Mouse (Mus musculus) midbrain, postnatal 0 days (tissue): Measurements from ENCODE around the gene Gpr33. TPM values are rescaled to one million over a fixed set of nuclear protein-coding genes. Genes with fewer than 3 reads are reported as not detected.

Source experiments
- ATAC-seq: fragments of 200-750 bp; cut with Nextera tagmentation; 2 replicates; pipeline ENCODE4 v1.8.0; 2017; ENCODE audit warnings: moderate number of reproducible peaks, mild to moderate bottlenecking, moderate TSS enrichment, moderate library complexity; ENCODE audit not compliant: low FRiP score
- DNase-seq: peaks from one replicate; pipeline ENCODE4 v3.0.0-alpha.2; 2015; ENCODE audit warnings: low spot score
- H3K27ac ChIP-seq: fragments of 300-500 bp; sonication (generic); 2 replicates; pipeline ENCODE4 v1.5.1; 2014; ENCODE audit warnings: low read depth, mild to moderate bottlenecking, low read length, mixed read lengths
- H3K27me3 ChIP-seq: fragments of 300-500 bp; sonication (generic); 2 replicates; pipeline ENCODE4 v1.6.1; 2014; ENCODE audit warnings: low read length, control low read depth, mixed read lengths; ENCODE audit not compliant: insufficient read depth
- H3K36me3 ChIP-seq: fragments of 300-500 bp; sonication (generic); 2 replicates; pipeline ENCODE4 v1.6.1; 2014; ENCODE audit warnings: low read length, control low read depth, mixed read lengths; ENCODE audit not compliant: insufficient read depth
- H3K4me1 ChIP-seq: fragments of 300-500 bp; sonication (generic); 2 replicates; pipeline ENCODE4 v1.6.1; 2014; ENCODE audit warnings: mild to moderate bottlenecking, control low read depth, antibody characterized with exemption, low read length, mixed read lengths; ENCODE audit not compliant: insufficient read depth
- H3K4me2 ChIP-seq: fragments of 300-500 bp; sonication (generic); 2 replicates; pipeline ENCODE4 v1.6.1; 2014; ENCODE audit warnings: low read depth, mild to moderate bottlenecking, low read length, mixed read lengths; ENCODE audit not compliant: poor library complexity, severe bottlenecking
- H3K4me3 ChIP-seq: fragments of 300-500 bp; sonication (generic); 2 replicates; pipeline ENCODE4 v1.5.1; 2014; ENCODE audit warnings: low read depth, mild to moderate bottlenecking, low read length, moderate library complexity
- H3K9ac ChIP-seq: fragments of 300-500 bp; sonication (generic); replicated peaks from 2 replicates; pipeline ENCODE4 v1.6.1; 2014; ENCODE audit warnings: mild to moderate bottlenecking, low read length, moderate library complexity, mixed read lengths; ENCODE audit not compliant: poor library complexity, severe bottlenecking
- H3K9me3 ChIP-seq: fragments of 300-500 bp; sonication (generic); 2 replicates; pipeline ENCODE4 v1.6.1; 2016; ENCODE audit warnings: low read length, control low read depth
- CTCF ChIP-seq: IDR thresholded peaks from 2 replicates; pipeline ENCODE4 v1.5.1; 2016; ENCODE audit warnings: antibody characterized with exemption, mild to moderate bottlenecking
- WGBS: fragments of 180-500 bp; shearing (Covaris S2); extraction: QIAGEN DNeasy Blood & Tissue Kit; methylation state at CpG from one replicate; pipeline ENCODE4 v1.1.7; 2014; 5-methylcytosine and 5-hydroxymethylcytosine counted together
- polyA plus RNA-seq: library from polyadenylated mRNA; unstranded; fragments of >200 nt; fragmentation: Nextera tagmentation; extraction: Ambion mirVana; gene quantifications from 2 replicates; pipeline ENCODE4 v1.2.1, GENCODE M21; 2015
- total RNA-seq: library from RNA; depleted of rRNA; stranded (reverse); fragments of >200 nt; gene quantifications from 2 replicates; pipeline ENCODE4 v1.2.3, GENCODE M21; 2014; rRNA removed

Gpr33 gene
- total and polyA plus RNA-seq, 2 experiments from 2014 or later = not detected

- H3K4me2 ChIP-seq = no peak overlapping the region
- DNase-seq = no peak
- no peak overlapping the region for H3K4me3 ChIP-seq
- no peak overlapping the region for H3K27ac ChIP-seq
- no peak overlapping the region for H3K9ac ChIP-seq
- no peaks in the 10 kb centered on the region for H3K4me1 ChIP-seq
- WGBS = 100% methylated on average over 1 of the region's 1 CpGs
- no peaks in the 10 kb centered on the region for H3K36me3 ChIP-seq
- H3K27me3 ChIP-seq = no peaks in the 10 kb centered on the region
- H3K9me3 ChIP-seq = no peaks in the 10 kb centered on the region
- ATAC-seq = no peak
- TF ChIP-seq CTCF = no peak
Measured at GRCm38 (mm10) chr12:51983625-51984024, 44.2 kb downstream of the Gpr33 start.

GRCm38 (mm10) chr12:51976531-51976930 is 51.3 kb downstream of the Gpr33 start:
- TF ChIP-seq CTCF = no peak
- 77% methylated on average over 9 of the region's 9 CpGs for WGBS
- Histone ChIP-seq H3K9ac (no peak overlapping the region), H3K9me3 (no peaks in the 10 kb centered on the region), H3K27ac (no peak overlapping the region), H3K4me3 (no peak overlapping the region), H3K4me1 (no peaks in the 10 kb centered on the region), H3K4me2 (no peak overlapping the region), H3K36me3 (no peaks in the 10 kb centered on the region), H3K27me3 (no peaks in the 10 kb centered on the region)
- DNase-seq = no peak
- no peak for ATAC-seq

GRCm38 (mm10) chr12:51974381-51974780 is 53.5 kb downstream of the Gpr33 start:
- Histone ChIP-seq H3K4me3 (no peak overlapping the region), H3K27me3 (no peaks in the 10 kb centered on the region), H3K9me3 (no peaks in the 10 kb centered on the region), H3K36me3 (no peaks in the 10 kb centered on the region), H3K4me1 (no peaks in the 10 kb centered on the region; the same call in 1 of the 2 replicates), H3K9ac (no peak overlapping the region), H3K27ac (no peak overlapping the region), H3K4me2 (no peak overlapping the region)
- 79% methylated on average over 1 of the region's 1 CpGs for WGBS
- DNase-seq (no peak), ATAC-seq (no peak)
- no peak; the same call in 1 of the 2 replicates for TF ChIP-seq CTCF

Other genes with a start within 250 kb of the Gpr33 start
- gene Hectd1, start 198.5 kb downstream of the Gpr33 start, total RNA-seq = 75.7 and 91.7 TPM in 2 replicates
- gene Hectd1, start 198.5 kb downstream of the Gpr33 start, polyA plus RNA-seq = 24.9 and 29.5 TPM in 2 replicates
- gene Heatr5a, start 56.7 kb downstream of the Gpr33 start, total RNA-seq = 17.7 and 25.3 TPM in 2 replicates
- 2.6 and 3.3 TPM in 2 replicates for gene Heatr5a, start 56.7 kb downstream of the Gpr33 start, polyA plus RNA-seq
- 11.6 and 23.8 TPM in 2 replicates for gene Dtd2, start 21.6 kb downstream of the Gpr33 start, total RNA-seq
- gene Dtd2, start 21.6 kb downstream of the Gpr33 start, polyA plus RNA-seq = 31.1 and 33.2 TPM in 2 replicates
- 3.6 and 7.8 TPM in 2 replicates for gene Nubpl, start 69.7 kb upstream of the Gpr33 start, total RNA-seq
- gene Nubpl, start 69.7 kb upstream of the Gpr33 start, polyA plus RNA-seq = 6.2 and 6.9 TPM in 2 replicates